Mouse (Mus musculus) monocyte, adult 2 months (primary cell): ENCODE results near the gene Ttc39a.

Experiments
- DNase-seq, 2 experiments: peaks; one replicate each; pipeline ENCODE4 v3.0.0; 2022; ENCODE audit warnings: low spot score in 2 of 2, low read depth in 1 of 2

The Ttc39a gene

GRCm38 (mm10) chr4:109456821-109457220, 50.4 kb downstream of the Ttc39a start:
- DNase-seq, result no peak

GRCm38 (mm10) chr4:109460421-109461179, 54.2 kb downstream of the Ttc39a start:
- DNase-seq, result no peak

- DNase-seq, result no peak
Observed at GRCm38 (mm10) chr4:109463892-109464291, 57.5 kb downstream of the Ttc39a start.

- DNase-seq, result no peak
Observed at GRCm38 (mm10) chr4:109467687-109468086, 61.3 kb downstream of the Ttc39a start.

- DNase-seq, result no peak
Observed at GRCm38 (mm10) chr4:109471606-109472005, 65.2 kb downstream of the Ttc39a start.

- no peak for DNase-seq
Observed at GRCm38 (mm10) chr4:109472566-109472965, 66.1 kb downstream of the Ttc39a start.

- no peak for DNase-seq
Observed at GRCm38 (mm10) chr4:109475078-109475477, 68.7 kb downstream of the Ttc39a start.

- peak in 1 of 2 experiments; percentile 23 for DNase-seq
Observed at GRCm38 (mm10) chr4:109475577-109476553, 69.4 kb downstream of the Ttc39a start.

GRCm38 (mm10) chr4:109476554-109477014, 70.2 kb downstream of the Ttc39a start:
- peak; percentile 48 to 75 for DNase-seq

- DNase-seq, result no peak
Observed at GRCm38 (mm10) chr4:109477454-109477853, 71.0 kb downstream of the Ttc39a start.

- DNase-seq, result no peak
Observed at GRCm38 (mm10) chr4:109481424-109481823, 75.0 kb downstream of the Ttc39a start.

GRCm38 (mm10) chr4:109482701-109483100, 76.3 kb downstream of the Ttc39a start:
- no peak for DNase-seq

GRCm38 (mm10) chr4:109484621-109485020, 78.2 kb downstream of the Ttc39a start, which contains the start of gene Rnf11:
Rnf11 (minus strand) TSS chr4:109484728.
- DNase-seq, result no peak

GRCm38 (mm10) chr4:109488812-109489211, 82.4 kb downstream of the Ttc39a start:
- no peak for DNase-seq

- no peak for DNase-seq
Observed at GRCm38 (mm10) chr4:109493581-109493980, 87.2 kb downstream of the Ttc39a start.
